Comparison of ENCODE assay signal across 22 mouse cellular contexts in the genomic region with DNA sequence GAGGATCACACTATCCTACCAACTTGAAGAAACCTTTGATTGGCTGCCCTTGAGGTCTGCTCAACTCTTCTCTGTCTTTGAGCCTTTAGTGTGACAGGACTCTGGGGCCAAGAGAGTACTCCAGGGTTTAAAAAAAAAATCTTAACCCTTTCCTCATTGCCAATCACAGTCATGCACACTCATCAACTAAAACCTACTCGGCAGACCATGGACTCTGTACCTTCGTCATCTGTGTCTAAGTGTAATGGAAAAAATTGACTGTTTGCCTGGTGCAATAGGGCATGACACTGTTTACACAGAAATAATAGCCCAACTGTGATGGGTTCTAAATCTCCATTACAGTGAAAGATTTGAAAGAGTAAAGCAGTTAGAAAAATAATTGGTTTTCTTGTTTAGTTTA.
DNase-seq lines count a peak whose midpoint lies in the region; ATAC-seq and TF ChIP-seq lines count a peak whose summit lies in the region.
"Had no signal": no experiment of that assay in that cellular context is flagged by ENCODE, and none has a peak within 500 bp of the region (broad histone marks: within the 10 kb centered on the region; RNA-seq: fewer than 3 reads in every experiment).

No protein-coding gene starts in this region.

- 84% methylated on average over 2 of the region's 2 CpGs for WGBS in hindbrain, embryonic 10.5 days
- WGBS in hindbrain, embryonic 13.5 days: 53% methylated on average over 2 of the region's 2 CpGs
- 30% methylated on average over 2 of the region's 2 CpGs for WGBS in liver, adult 2 months
- WGBS in liver, embryonic 12.5 days (ENCODE audit: insufficient replicate concordance): 77% methylated on average over 2 of the region's 2 CpGs
- WGBS in intestine, postnatal 0 days: 31% methylated on average over 2 of the region's 2 CpGs

- no peaks in the 10 kb centered on the region for H3K9me3 ChIP-seq in hindbrain, embryonic 10.5 days
- H3K9me3 ChIP-seq in hindbrain, embryonic 13.5 days: no peaks in the 10 kb centered on the region
- H3K9me3 ChIP-seq in liver, embryonic 12.5 days (replicated peaks): no peaks in the 10 kb centered on the region
- no peaks in the 10 kb centered on the region for H3K9me3 ChIP-seq in intestine, postnatal 0 days (ENCODE audit: control insufficient read depth)
- H3K9me3 ChIP-seq: embryonic facial prominence, embryonic 15.5 days; forebrain, embryonic 10.5 days; heart, embryonic 12.5 days had no signal

- ATAC-seq in hindbrain, embryonic 13.5 days (ENCODE audit: low FRiP score): no peak
- no peak for ATAC-seq in liver, embryonic 12.5 days
- peak; percentile 70 for ATAC-seq in intestine, postnatal 0 days
- ATAC-seq: forebrain, embryonic 14.5 days; hindbrain, embryonic 16.5 days; Patski had no signal

- peaks cover 77% of the 10 kb centered on the region for H3K4me1 ChIP-seq in hindbrain, embryonic 10.5 days (replicated peaks)
- peaks cover 72% of the 10 kb centered on the region for H3K4me1 ChIP-seq in hindbrain, embryonic 13.5 days (replicated peaks)
- peaks cover 13% of the 10 kb centered on the region for H3K4me1 ChIP-seq in liver, adult 2 months (ENCODE audit: control insufficient read depth, insufficient read depth, low read length)
- peaks cover 36% of the 10 kb centered on the region for H3K4me1 ChIP-seq in liver, embryonic 12.5 days
- H3K4me1 ChIP-seq in intestine, postnatal 0 days (replicated peaks; ENCODE audit: control insufficient read depth, insufficient read depth, low read length): 0 out of 2 replicates have a peak, but pooled peaks cover 3% of the 10 kb centered on the region

- H3K36me3 ChIP-seq in hindbrain, embryonic 10.5 days: peaks cover 38% of the 10 kb centered on the region
- H3K36me3 ChIP-seq in hindbrain, embryonic 13.5 days: no peaks in the 10 kb centered on the region
- H3K36me3 ChIP-seq in liver, adult 2 months (ENCODE audit: control insufficient read depth, insufficient read depth, low read length): no peaks in the 10 kb centered on the region
- H3K36me3 ChIP-seq in liver, embryonic 12.5 days: no peaks in the 10 kb centered on the region
- no peaks in the 10 kb centered on the region for H3K36me3 ChIP-seq in intestine, postnatal 0 days (ENCODE audit: control insufficient read depth, insufficient read depth)
- H3K36me3 ChIP-seq: embryonic facial prominence, embryonic 15.5 days had no signal

- peaks cover 8% of the 10 kb centered on the region; the same call in 1 of the 2 replicates for H3K79me2 ChIP-seq in liver, adult 2 months (ENCODE audit: control insufficient read depth, insufficient read depth, low read length)

- no peak for TF ChIP-seq POLR2A in liver, adult 2 months (IDR thresholded peaks at IDR 0.05; ENCODE audit: extremely low read depth, insufficient read depth, low read length)

- no peak for TF ChIP-seq CTCF in liver, adult 2 months (IDR thresholded peaks at IDR 0.05; ENCODE audit: low read depth, low read length)
- no peak for TF ChIP-seq CTCF in intestine, postnatal 0 days (IDR thresholded peaks at IDR 0.05; ENCODE audit: low read depth)

- H3K27ac ChIP-seq in hindbrain, embryonic 10.5 days: 0 out of 2 replicates have a peak overlapping the region, but pooled peaks have one; percentile 19
- H3K27ac ChIP-seq in hindbrain, embryonic 13.5 days: no peak overlapping the region
- no peak overlapping the region for H3K27ac ChIP-seq in liver, adult 2 months (replicated peaks; ENCODE audit: insufficient read depth, low read depth, low read length)
- H3K27ac ChIP-seq in liver, embryonic 12.5 days: no peak overlapping the region
- H3K27ac ChIP-seq in intestine, postnatal 0 days (ENCODE audit: low read depth, low read length): no peak overlapping the region
- H3K27ac ChIP-seq: embryonic facial prominence, embryonic 15.5 days; forebrain, embryonic 10.5 days; gastrocnemius, adult 2 months had no signal

- intact Hi-C loops in left cerebral cortex, postnatal 4 days (cut with DNase I): no loop called here

- no peak overlapping the region for H3K9ac ChIP-seq in hindbrain, embryonic 13.5 days
- H3K9ac ChIP-seq in liver, adult 2 months (ENCODE audit: low read depth, low read length): no peak overlapping the region
- H3K9ac ChIP-seq in liver, embryonic 12.5 days: no peak overlapping the region
- H3K9ac ChIP-seq in intestine, postnatal 0 days (ENCODE audit: low read depth, low read length): no peak overlapping the region
- H3K9ac ChIP-seq: embryonic facial prominence, embryonic 15.5 days; heart, embryonic 12.5 days had no signal

- H3K27me3 ChIP-seq in hindbrain, embryonic 10.5 days (ENCODE audit: insufficient read depth, poor library complexity, severe bottlenecking): no peaks in the 10 kb centered on the region
- H3K27me3 ChIP-seq in hindbrain, embryonic 13.5 days: no peaks in the 10 kb centered on the region
- no peaks in the 10 kb centered on the region for H3K27me3 ChIP-seq in liver, adult 2 months (ENCODE audit: control insufficient read depth, insufficient read depth, low read length)
- no peaks in the 10 kb centered on the region for H3K27me3 ChIP-seq in liver, embryonic 12.5 days (replicated peaks)
- no peaks in the 10 kb centered on the region for H3K27me3 ChIP-seq in intestine, postnatal 0 days (replicated peaks; ENCODE audit: control insufficient read depth, insufficient read depth, low read length)
- H3K27me3 ChIP-seq: embryonic facial prominence, embryonic 15.5 days; heart, embryonic 12.5 days; Patski had no signal

- DNase-seq in hindbrain, embryonic 10.5 days (ENCODE audit: low spot score): no peak
- peak; percentile 93 for DNase-seq in liver, adult 2 months (ENCODE audit: extremely low read depth, low read depth, low spot score)
- no peak for DNase-seq in embryo, embryonic 10 days (ENCODE audit: low spot score)
- no peak for DNase-seq in left cerebral cortex, postnatal 4 days
- DNase-seq: adrenal gland, adult 2 months; adrenal gland, postnatal 25 days; B cell, adult 2 months; cerebellum, adult 2 months; cerebellum, postnatal 10 days; embryo, embryonic 11 days; gastrocnemius, adult 2 months; gastrocnemius, postnatal 25 days had no signal

- no peak overlapping the region for H3K4me2 ChIP-seq in hindbrain, embryonic 13.5 days
- H3K4me2 ChIP-seq in liver, embryonic 12.5 days: no peak overlapping the region
- H3K4me2 ChIP-seq in intestine, postnatal 0 days (replicated peaks; ENCODE audit: low read depth): no peak overlapping the region
- H3K4me2 ChIP-seq: embryonic facial prominence, embryonic 15.5 days; heart, embryonic 12.5 days had no signal

- no peak overlapping the region for H3K4me3 ChIP-seq in hindbrain, embryonic 10.5 days
- no peak overlapping the region for H3K4me3 ChIP-seq in hindbrain, embryonic 13.5 days
- no peak overlapping the region for H3K4me3 ChIP-seq in liver, adult 2 months (ENCODE audit: insufficient read depth, low read depth, low read length)
- H3K4me3 ChIP-seq in liver, embryonic 12.5 days: no peak overlapping the region
- no peak overlapping the region for H3K4me3 ChIP-seq in intestine, postnatal 0 days (ENCODE audit: low read depth, low read length)
- H3K4me3 ChIP-seq: embryonic facial prominence, embryonic 15.5 days; erythroblast, embryonic 14.5 days; forebrain, embryonic 10.5 days; gastrocnemius, adult 2 months; heart, embryonic 12.5 days had no signal
